Mouse (Mus musculus) lung, postnatal 10 days (tissue): ENCODE data around the gene Ces1d.
A peak's percentile ranks its signal among the peaks of the same experiment; 100 is the strongest.
"Not testable (repeated sequence)": the region's sequence is repeated elsewhere in the genome, so short reads cannot be mapped to it uniquely, and the experiment has no call there.

Source experiments
- DNase-seq: peaks from one replicate; pipeline ENCODE4 v3.0.0; 2021

Gene Ces1d

GRCm38 (mm10) chr8:93197685-93198525, at the start of gene Ces1d:
Gene Ces1d (minus strand): TSS chr8:93197838.
- peak; percentile 82 for DNase-seq

DNA sequence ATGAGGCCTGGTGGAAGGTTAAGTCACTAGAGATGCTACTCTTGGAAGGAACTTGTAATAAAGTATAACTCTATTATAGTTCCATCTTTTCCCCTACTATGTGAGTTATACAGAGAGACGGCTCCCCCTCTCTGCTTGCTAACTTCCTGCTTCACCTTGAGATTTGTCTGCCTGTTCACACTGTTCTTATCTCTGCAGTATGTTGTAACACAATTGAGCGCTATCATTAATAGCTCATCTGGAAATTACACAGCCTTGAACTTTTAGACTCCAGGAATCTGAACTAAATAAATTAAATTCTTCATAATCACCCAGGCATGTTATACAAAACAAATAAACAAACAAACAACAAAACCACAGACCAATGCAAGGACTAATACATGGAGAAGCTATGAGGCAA, 48.4 kb upstream of the Ces1d start:
- no peak for DNase-seq

DNA sequence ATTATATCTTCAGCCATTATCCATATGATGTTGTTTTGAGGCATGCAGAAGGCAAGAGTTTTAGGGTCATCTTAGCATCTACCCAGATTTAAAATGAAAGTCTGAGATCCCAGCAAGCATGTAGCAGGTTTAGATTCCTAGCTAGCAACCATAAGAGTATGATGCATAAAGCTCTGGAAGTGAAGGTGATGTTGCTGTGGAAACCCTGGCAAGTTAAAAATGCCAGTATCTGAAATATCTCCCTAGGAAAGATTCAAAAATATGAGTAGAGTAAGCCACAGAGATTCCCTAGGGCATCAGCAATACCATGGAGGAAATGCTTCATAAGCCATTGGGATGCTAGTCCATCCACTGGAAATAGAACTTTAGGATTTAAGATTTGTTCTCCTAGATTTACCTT, 42.2 kb upstream of the Ces1d start:
- no peak for DNase-seq

GRCm38 (mm10) chr8:93235681-93236080, 38.0 kb upstream of the Ces1d start:
- DNase-seq: no peak

- no peak for DNase-seq
These were observed 37.1 kb upstream of the Ces1d start for GRCm38 (mm10) chr8:93234706-93235105.

DNA sequence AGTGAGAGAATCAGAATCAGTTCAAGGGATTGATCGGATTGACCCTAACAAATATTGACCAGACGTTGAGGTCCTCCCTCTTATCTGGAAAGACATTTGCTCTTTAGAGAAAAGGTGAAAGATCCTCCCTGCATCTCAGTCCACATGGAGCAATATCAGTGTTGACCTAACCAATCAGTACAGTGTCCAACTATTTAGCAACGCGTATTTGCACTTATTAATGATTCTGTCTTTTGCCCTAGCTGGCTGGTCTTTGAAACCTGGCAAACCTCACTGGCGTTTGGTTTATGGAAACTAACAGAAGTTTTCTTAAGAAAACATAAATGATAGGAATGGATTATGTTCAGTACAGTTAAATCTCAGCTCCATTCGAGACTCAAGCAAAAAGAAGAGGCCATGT, 36.4 kb upstream of the Ces1d start:
- DNase-seq: no peak

- peak; percentile 17 for DNase-seq
These were observed 31.8 kb upstream of the Ces1d start, which contains the start of gene Ces1e for GRCm38 (mm10) chr8:93229446-93229845. Gene Ces1e (minus strand): TSS chr8:93229619.

- peak; percentile 45 for DNase-seq
These were observed 31.2 kb upstream of the Ces1d start for GRCm38 (mm10) chr8:93228673-93229370.

DNA sequence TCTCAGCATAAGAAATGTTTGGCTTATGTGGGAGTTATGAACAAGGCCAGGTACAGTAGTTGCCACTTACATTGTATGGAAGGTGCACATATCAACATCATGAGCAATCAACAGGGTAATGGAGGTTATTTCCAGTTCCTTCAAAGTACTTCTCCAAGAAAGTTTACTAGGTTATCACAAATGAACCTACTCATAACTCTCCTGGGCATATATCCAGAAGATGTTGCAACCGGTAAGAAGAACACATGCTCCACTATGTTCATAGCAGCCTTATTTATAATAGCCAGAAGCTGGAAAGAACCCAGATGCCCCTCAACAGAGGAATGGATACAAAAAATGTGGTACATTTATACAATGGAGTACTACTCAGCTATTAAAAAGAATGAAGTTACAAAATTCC, 28.8 kb upstream of the Ces1d start:
- DNase-seq: not testable (repeated sequence)

GRCm38 (mm10) chr8:93221896-93222295, 24.3 kb upstream of the Ces1d start:
- DNase-seq: no peak

DNA sequence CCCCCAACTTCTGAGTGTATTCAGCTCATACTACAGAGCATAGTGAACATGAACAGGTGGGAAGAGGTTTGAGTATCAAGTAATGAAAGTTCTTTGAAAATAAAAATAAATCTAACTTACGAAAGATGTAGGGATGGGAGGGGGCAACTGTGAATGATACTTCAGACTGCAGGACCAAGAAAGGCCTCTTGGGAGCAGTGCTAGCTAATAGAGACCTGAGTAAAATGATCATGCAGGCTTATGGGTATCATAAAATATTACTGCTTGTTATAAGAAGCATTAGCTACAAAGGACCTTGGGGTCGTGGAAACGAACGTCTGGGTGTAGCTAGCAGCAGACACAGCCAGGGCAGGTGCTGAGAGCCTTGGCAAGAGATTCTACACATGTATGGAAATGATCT, 20.2 kb upstream of the Ces1d start:
- DNase-seq: peak; percentile 4

GRCm38 (mm10) chr8:93217375-93217774, 19.7 kb upstream of the Ces1d start:
- no peak for DNase-seq

DNA sequence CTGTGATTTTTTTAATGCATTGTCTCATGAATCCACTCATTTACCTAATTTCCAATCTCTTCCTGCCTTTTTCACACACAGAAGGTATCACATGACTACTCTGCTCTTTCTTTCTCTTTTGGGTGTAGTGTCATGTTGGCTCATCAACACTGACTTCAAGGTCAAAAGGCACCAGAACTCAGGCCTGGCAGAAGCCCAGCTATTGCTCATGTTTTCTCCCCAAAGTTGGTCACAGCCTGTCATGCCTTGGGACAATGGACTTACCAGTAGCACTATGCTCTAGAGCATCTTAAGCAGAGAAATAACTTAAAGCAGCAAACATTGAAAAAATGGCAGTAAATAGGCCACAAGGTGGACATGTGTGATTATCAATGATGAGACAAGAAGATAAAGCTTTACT, 13.5 kb upstream of the Ces1d start:
- no peak for DNase-seq

GRCm38 (mm10) chr8:93199146-93199545, 1.5 kb upstream of the Ces1d start:
- DNase-seq: not testable (repeated sequence)

DNA sequence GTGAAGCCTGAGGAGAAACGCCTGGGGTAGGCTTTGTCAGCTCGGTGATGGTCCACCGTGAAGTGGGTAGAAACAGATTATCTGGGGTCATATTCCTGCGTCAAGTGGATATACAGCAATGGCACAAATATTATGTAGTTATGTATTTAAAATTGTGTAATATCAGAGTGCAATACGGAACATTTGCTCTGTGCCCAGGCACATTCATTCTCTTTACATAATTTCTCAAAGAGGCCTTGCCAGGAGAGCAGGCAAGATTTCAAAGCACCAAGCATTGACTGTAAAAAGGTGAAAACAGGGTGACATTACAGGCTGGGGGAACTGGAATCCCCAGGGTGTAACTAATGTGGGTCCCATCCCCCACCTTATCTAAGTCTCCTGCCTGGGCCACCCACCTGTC, 1.2 kb downstream of the Ces1d start:
- DNase-seq: no peak

- peak; percentile 63 for DNase-seq
These were observed 17.0 kb downstream of the Ces1d start for GRCm38 (mm10) chr8:93180581-93181129.

DNA sequence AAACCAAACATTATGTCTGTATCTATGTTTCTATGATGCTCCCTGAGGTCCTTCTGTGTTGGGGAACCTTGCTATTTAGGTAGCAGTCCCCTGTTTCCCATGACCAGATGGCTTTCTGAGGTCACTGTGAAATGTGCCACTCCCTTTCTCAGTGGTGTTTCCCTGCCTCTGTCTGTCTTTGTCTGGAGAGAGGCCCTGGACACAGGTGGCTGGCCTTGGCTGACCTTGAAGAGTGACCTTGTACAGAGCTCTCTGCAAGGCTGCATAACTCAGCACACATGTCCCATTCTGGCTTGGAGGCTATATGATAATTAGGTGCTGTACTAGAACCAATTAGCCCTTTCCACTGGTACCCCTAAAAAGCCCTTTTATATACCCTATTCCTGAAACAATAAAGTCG, 21.0 kb downstream of the Ces1d start:
- no peak for DNase-seq

DNA sequence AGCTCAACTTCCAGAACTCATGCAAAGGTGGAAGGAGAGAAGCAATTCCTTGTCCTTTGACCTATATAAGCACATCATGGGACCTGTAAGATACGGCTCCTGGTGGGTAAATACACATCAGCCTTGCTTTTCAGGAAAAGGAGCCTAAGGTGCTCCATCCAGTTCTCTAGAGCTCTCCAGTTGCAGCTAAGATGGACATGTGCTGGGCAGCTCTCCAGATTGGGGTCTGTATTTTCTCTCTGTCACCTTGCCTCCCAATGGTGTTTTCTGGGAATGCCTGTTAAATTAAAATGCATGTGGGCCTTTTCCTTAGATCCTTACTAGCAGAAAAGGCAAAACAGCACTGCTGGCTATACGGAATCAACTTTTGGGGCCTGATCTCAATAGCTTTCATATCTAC, 23.1 kb downstream of the Ces1d start:
- DNase-seq: no peak

DNA sequence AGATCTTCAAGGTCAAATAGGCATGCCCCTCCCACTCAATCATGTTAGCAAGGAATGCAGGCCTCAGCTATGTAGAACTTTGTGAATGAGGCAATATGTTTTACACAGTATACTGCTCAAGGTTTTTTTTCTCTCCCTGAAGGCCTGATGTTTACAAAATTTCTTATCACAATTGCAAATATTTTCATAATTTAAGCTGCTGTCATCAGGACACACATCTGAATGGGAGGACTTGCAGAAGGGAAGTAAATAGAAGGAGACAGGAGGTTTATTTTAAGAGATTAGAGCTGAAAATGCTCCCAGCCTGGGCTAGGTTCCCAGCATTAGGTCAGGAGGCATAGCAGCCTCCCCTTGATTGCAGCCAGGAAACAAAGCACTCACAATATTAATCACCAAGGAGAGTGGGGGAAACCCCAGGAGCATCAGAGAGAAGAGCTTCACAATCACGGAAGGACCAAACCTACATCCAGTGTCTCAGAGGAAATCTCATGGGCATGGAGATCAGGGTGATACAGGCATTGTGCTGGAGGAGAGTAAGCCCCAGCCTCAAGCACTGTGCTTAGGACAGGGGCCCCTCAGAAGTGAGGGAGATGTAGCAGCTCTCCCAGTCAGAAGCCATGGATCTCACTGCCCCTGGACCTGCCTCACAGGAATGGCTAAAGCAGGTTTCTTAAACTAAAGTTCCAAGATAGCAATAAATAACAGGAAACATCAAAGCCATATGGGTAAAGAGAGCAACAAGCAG, 25.6 kb downstream of the Ces1d start:
- DNase-seq: peak; percentile 67

DNA sequence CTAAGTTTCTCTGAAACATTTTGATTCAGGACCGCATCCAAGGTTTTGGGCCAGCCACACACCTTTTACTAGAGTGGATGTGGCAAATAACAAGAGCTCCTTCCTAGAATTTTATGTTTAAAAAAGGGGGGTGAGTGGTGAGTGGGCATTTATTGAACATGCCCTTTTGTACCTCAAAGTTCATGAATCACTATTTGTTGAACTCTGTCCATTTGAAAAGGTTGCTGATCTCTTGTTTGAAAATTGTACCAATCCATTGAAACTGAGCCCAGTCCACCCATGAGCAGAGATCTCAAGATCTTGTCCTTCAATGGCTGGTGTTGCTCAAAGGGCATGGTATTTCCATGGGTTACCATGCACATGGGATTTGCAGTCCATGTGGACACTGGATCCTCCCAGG, 34.3 kb downstream of the Ces1d start:
- no peak for DNase-seq

DNA sequence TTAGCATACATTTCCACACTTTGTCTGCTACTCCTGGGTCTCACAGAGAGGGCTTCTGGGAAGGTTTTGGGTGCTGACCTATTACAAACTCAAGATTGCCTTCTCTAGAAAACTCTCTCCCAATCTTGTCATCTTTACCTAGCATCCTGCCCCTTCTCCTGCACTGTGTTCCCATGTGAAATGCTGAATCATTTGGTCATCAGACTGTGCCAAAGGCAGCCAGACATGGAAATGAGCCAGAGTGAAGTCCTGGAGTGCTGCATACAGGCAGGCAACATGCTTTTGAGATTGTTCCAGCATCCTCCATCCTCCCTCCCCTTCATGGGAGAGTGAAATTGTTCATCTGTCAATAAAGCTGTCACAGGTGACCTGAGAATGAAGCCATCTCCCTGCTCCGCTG, 46.2 kb downstream of the Ces1d start:
- DNase-seq: no peak

GRCm38 (mm10) chr8:93147331-93147730, 50.3 kb downstream of the Ces1d start:
- DNase-seq: no peak

- DNase-seq: peak; percentile 62
These were observed 56.9 kb downstream of the Ces1d start for GRCm38 (mm10) chr8:93140696-93141095.
